Mouse (Mus musculus) liver, embryonic 16.5 days (tissue): ENCODE results near the gene Pabpc4l. TPM values are rescaled to one million over a fixed set of nuclear protein-coding genes. Genes with fewer than 3 reads are reported as not detected.
"Not testable (repeated sequence)": the region's sequence is repeated elsewhere in the genome, so short reads cannot be mapped to it uniquely, and the experiment has no call there.

Experiments used
- ATAC-seq: fragments of 200-750 bp; cut with Nextera tagmentation; 2 replicates; pipeline ENCODE4 v1.8.0; 2017; ENCODE audit warnings: low read depth, mild to moderate bottlenecking, moderate number of reproducible peaks, moderate library complexity
- H3K27ac ChIP-seq: fragments of 300-500 bp; sonication (generic); 2 replicates; pipeline ENCODE4 v1.5.1; 2014; ENCODE audit warnings: mild to moderate bottlenecking, low read length
- H3K27me3 ChIP-seq: fragments of 300-500 bp; sonication (generic); 2 replicates; pipeline ENCODE4 v1.6.1; 2014; ENCODE audit warnings: low read depth, low read length, mixed read lengths; ENCODE audit not compliant: control insufficient read depth, insufficient read depth
- H3K36me3 ChIP-seq: fragments of 300-500 bp; sonication (generic); 2 replicates; pipeline ENCODE4 v1.6.1; 2014; ENCODE audit warnings: mild to moderate bottlenecking; ENCODE audit not compliant: control insufficient read depth, insufficient read depth
- H3K4me1 ChIP-seq: fragments of 300-500 bp; sonication (generic); 2 replicates; pipeline ENCODE4 v1.6.1; 2014; ENCODE audit warnings: low read depth, low read length, mixed read lengths; ENCODE audit not compliant: control insufficient read depth
- H3K4me2 ChIP-seq: fragments of 300-500 bp; sonication (generic); 2 replicates; pipeline ENCODE4 v1.6.1; 2014; ENCODE audit warnings: low read depth, low read length, mixed read lengths
- H3K4me3 ChIP-seq: fragments of 300-500 bp; sonication (generic); 2 replicates; pipeline ENCODE4 v1.5.1; 2014; ENCODE audit warnings: low read depth, mild to moderate bottlenecking, low read length
- H3K9ac ChIP-seq: fragments of 300-500 bp; sonication (generic); 2 replicates; pipeline ENCODE4 v1.6.1; 2014; ENCODE audit warnings: low read depth, low read length
- H3K9me3 ChIP-seq: fragments of 300-500 bp; sonication (generic); replicated peaks from 2 replicates; pipeline ENCODE4 v1.6.1; 2016; ENCODE audit warnings: low read length; ENCODE audit not compliant: control insufficient read depth
- WGBS: fragments of 180-500 bp; shearing (Covaris S2); extraction: QIAGEN DNeasy Blood & Tissue Kit; methylation state at CpG from one replicate; pipeline ENCODE4 v1.1.7; 2014; ENCODE audit not compliant: insufficient replicate concordance; 5-methylcytosine and 5-hydroxymethylcytosine counted together
- polyA plus RNA-seq: library from polyadenylated mRNA; unstranded; fragments of >200 nt; fragmentation: Nextera tagmentation; extraction: Ambion mirVana; gene quantifications from 2 replicates; pipeline ENCODE4 v1.2.1, GENCODE M21; 2015

Gene Pabpc4l
- polyA plus RNA-seq, result 0.76 and 1.1 TPM in 2 replicates

GRCm38 (mm10) chr3:46447481-46448265 lies at the start of gene Pabpc4l:
Pabpc4l (minus strand) TSS chr3:46448219.
- H3K9me3 ChIP-seq, result no peaks in the 10 kb centered on the region
- no peaks in the 10 kb centered on the region for H3K27me3 ChIP-seq
- peak within 1 kb of the TSS; percentile 60 for H3K4me2 ChIP-seq
- H3K4me3 ChIP-seq, result peak within 1 kb of the TSS; percentile 54
- peak; percentile 50; the same call in 1 of the 2 replicates for ATAC-seq
- H3K4me1 ChIP-seq, result no peaks in the 10 kb centered on the region
- H3K27ac ChIP-seq, result no peak within 1 kb of the TSS
- peak within 1 kb of the TSS; percentile 24; the same call in 1 of the 2 replicates for H3K9ac ChIP-seq
- H3K36me3 ChIP-seq, result no peaks in the 10 kb centered on the region
- WGBS, result under 1% methylated on average over 37 of the region's 37 CpGs

- no peak overlapping the region for H3K27ac ChIP-seq
- no peak overlapping the region for H3K4me3 ChIP-seq
- no peak for ATAC-seq
- no peaks in the 10 kb centered on the region for H3K27me3 ChIP-seq
- no peaks in the 10 kb centered on the region for H3K9me3 ChIP-seq
- H3K4me1 ChIP-seq, result no peaks in the 10 kb centered on the region
- H3K4me2 ChIP-seq, result no peak overlapping the region
- H3K36me3 ChIP-seq, result no peaks in the 10 kb centered on the region
- WGBS, result 63% methylated on average over 5 of the region's 5 CpGs
- no peak overlapping the region for H3K9ac ChIP-seq
These were observed 42.9 kb upstream of the Pabpc4l start for GRCm38 (mm10) chr3:46490989-46491259.

- Histone ChIP-seq H3K36me3 (no peaks in the 10 kb centered on the region), H3K4me1 (no peaks in the 10 kb centered on the region), H3K27ac (no peak overlapping the region), H3K4me2 (no peak overlapping the region), H3K9me3 (no peaks in the 10 kb centered on the region), H3K9ac (no peak overlapping the region), H3K27me3 (no peaks in the 10 kb centered on the region), H3K4me3 (no peak overlapping the region)
- ATAC-seq, result no peak
- 60% methylated on average over 15 of the region's 15 CpGs for WGBS
These were observed 42.3 kb upstream of the Pabpc4l start for GRCm38 (mm10) chr3:46490132-46490988.

- H3K4me3 ChIP-seq, H3K9ac ChIP-seq, H3K27ac ChIP-seq, H3K9me3 ChIP-seq, H3K36me3 ChIP-seq, H3K4me1 ChIP-seq, H3K27me3 ChIP-seq, H3K4me2 ChIP-seq, ATAC-seq: not testable (repeated sequence)
- WGBS, result 55% methylated on average over 1 of the region's 1 CpGs
These were observed 38.1 kb upstream of the Pabpc4l start for GRCm38 (mm10) chr3:46486091-46486490.

- H3K27ac ChIP-seq, result no peak overlapping the region
- no peak for ATAC-seq
- 14% methylated on average over 5 of the region's 5 CpGs for WGBS
These were observed 180 bp upstream of the Pabpc4l start for GRCm38 (mm10) chr3:46448266-46448532.

DNA sequence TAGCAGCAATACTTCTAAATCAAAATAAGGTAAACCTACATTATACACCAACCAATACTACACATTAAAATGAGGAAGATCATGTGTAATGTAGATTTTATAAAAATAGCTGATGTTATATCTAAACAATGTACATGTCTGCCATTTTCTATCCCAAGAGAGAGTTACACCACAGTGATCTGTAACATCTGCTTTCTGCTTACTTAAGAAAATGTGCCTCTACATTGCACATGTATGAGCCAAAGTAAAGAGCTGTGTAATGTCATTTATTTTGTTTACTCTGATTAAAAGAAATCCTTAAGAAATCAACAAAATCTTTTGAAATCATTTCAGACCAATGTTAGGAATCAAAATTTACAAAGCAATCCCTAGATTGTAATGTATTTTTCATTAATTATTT lies 16.6 kb downstream of the Pabpc4l start:
- Histone ChIP-seq H3K4me3 (no peak overlapping the region), H3K27ac (no peak overlapping the region), H3K27me3 (no peaks in the 10 kb centered on the region), H3K36me3 (no peaks in the 10 kb centered on the region), H3K4me1 (no peaks in the 10 kb centered on the region), H3K4me2 (no peak overlapping the region), H3K9ac (no peak overlapping the region), H3K9me3 (no peaks in the 10 kb centered on the region)
- no peak for ATAC-seq

More at GRCm38 (mm10) chr3:46448266-46448532, 180 bp upstream of the Pabpc4l start:
- peak overlapping the region; percentile 60; the same call in 1 of the 2 replicates for H3K4me2 ChIP-seq
- no peaks in the 10 kb centered on the region for H3K36me3 ChIP-seq
- H3K9me3 ChIP-seq, result no peaks in the 10 kb centered on the region
- no peak overlapping the region for H3K9ac ChIP-seq
- H3K4me1 ChIP-seq, result no peaks in the 10 kb centered on the region
- H3K4me3 ChIP-seq, result peak overlapping the region; percentile 54
- no peaks in the 10 kb centered on the region for H3K27me3 ChIP-seq
